Mouse (Mus musculus) stomach, embryonic 15.5 days (tissue): ENCODE measurements around the gene Rnf7. TPM values are rescaled to one million over a fixed set of nuclear protein-coding genes. Genes with fewer than 3 reads are reported as not detected.
"Not testable (repeated sequence)": the region's sequence is repeated elsewhere in the genome, so short reads cannot be mapped to it uniquely, and the experiment has no call there.

Source experiments
- ATAC-seq: fragments of 200-750 bp; cut with Nextera tagmentation; 2 replicates; pipeline ENCODE4 v1.8.0; 2017; ENCODE audit warnings: low read depth, moderate number of reproducible peaks, moderate TSS enrichment; ENCODE audit not compliant: insufficient read depth, low FRiP score
- H3K27ac ChIP-seq: fragments of 300-500 bp; sonication (generic); 2 replicates; pipeline ENCODE4 v1.5.1; 2015; ENCODE audit warnings: mild to moderate bottlenecking, inconsistent platforms
- H3K27me3 ChIP-seq: fragments of 300-500 bp; sonication (generic); replicated peaks from 2 replicates; pipeline ENCODE4 v1.6.1; 2015; ENCODE audit warnings: inconsistent platforms
- H3K36me3 ChIP-seq: fragments of 300-500 bp; sonication (generic); 2 replicates; pipeline ENCODE4 v1.6.1; 2015; ENCODE audit warnings: inconsistent platforms
- H3K4me1 ChIP-seq: fragments of 300-500 bp; sonication (generic); 2 replicates; pipeline ENCODE4 v1.6.1; 2015; ENCODE audit warnings: inconsistent platforms
- H3K4me2 ChIP-seq: fragments of 300-500 bp; sonication (generic); 2 replicates; pipeline ENCODE4 v1.6.1; 2015; ENCODE audit warnings: mild to moderate bottlenecking, inconsistent platforms
- H3K4me3 ChIP-seq: fragments of 300-500 bp; sonication (generic); replicated peaks from 2 replicates; pipeline ENCODE4 v1.5.1; 2015; ENCODE audit warnings: inconsistent platforms
- H3K9ac ChIP-seq: fragments of 300-500 bp; sonication (generic); 2 replicates; pipeline ENCODE4 v1.6.1; 2015; ENCODE audit warnings: inconsistent platforms
- H3K9me3 ChIP-seq: fragments of 300-500 bp; sonication (generic); 2 replicates; pipeline ENCODE4 v1.6.1; 2016; ENCODE audit warnings: inconsistent platforms
- WGBS: fragments of 180-500 bp; shearing (Covaris S2); methylation state at CpG from one replicate; pipeline ENCODE4 v1.1.7; 2015; 5-methylcytosine and 5-hydroxymethylcytosine counted together
- polyA plus RNA-seq: library from polyadenylated mRNA; unstranded; fragments of >200 nt; fragmentation: Nextera tagmentation; extraction: Ambion mirVana; gene quantifications from 2 replicates; pipeline ENCODE4 v1.2.1, GENCODE M21; 2015

Gene Rnf7
- polyA plus RNA-seq: 182 and 201 TPM in 2 replicates

- ATAC-seq: peak; percentile 96
- Histone ChIP-seq H3K27ac (peak within 1 kb of the TSS; percentile 87), H3K9ac (peak within 1 kb of the TSS; percentile 66), H3K4me3 (peak within 1 kb of the TSS; percentile 64), H3K36me3 (0 out of 2 replicates have a peak, but pooled peaks cover 3% of the 10 kb centered on the region), H3K4me2 (peak within 1 kb of the TSS; percentile 78), H3K9me3 (no peaks in the 10 kb centered on the region), H3K27me3 (no peaks in the 10 kb centered on the region), H3K4me1 (peaks cover 7% of the 10 kb centered on the region; the same call in 1 of the 2 replicates)
- WGBS: under 1% methylated on average over 74 of the region's 74 CpGs
Observed at GRCm38 (mm10) chr9:96478071-96478888, at the start of gene Rnf7. Gene Rnf7 (minus strand): TSS chr9:96478675.

- Histone ChIP-seq H3K4me2 (no peak overlapping the region), H3K4me1 (peaks cover 8% of the 10 kb centered on the region; the same call in 1 of the 2 replicates), H3K27ac (no peak overlapping the region), H3K9ac (no peak overlapping the region), H3K4me3 (no peak overlapping the region), H3K27me3 (no peaks in the 10 kb centered on the region), H3K36me3 (no peaks in the 10 kb centered on the region), H3K9me3 (no peaks in the 10 kb centered on the region)
- no peak for ATAC-seq
- WGBS: 80% methylated on average over 4 of the region's 4 CpGs
Observed at GRCm38 (mm10) chr9:96526011-96526410, 47.5 kb upstream of the Rnf7 start.

- H3K4me2 ChIP-seq: no peak within 1 kb of the TSS
- no peaks in the 10 kb centered on the region for H3K4me1 ChIP-seq
- H3K27me3 ChIP-seq: no peaks in the 10 kb centered on the region
- H3K9me3 ChIP-seq: no peaks in the 10 kb centered on the region
- H3K27ac ChIP-seq: no peak within 1 kb of the TSS
- 0 out of 2 replicates have a peak, but pooled peaks have one; percentile 27 for ATAC-seq
- no peaks in the 10 kb centered on the region for H3K36me3 ChIP-seq
- no peak within 1 kb of the TSS for H3K4me3 ChIP-seq
- 49% methylated on average over 12 of the region's 12 CpGs for WGBS
- H3K9ac ChIP-seq: no peak within 1 kb of the TSS
Observed at GRCm38 (mm10) chr9:96524972-96525506, 46.6 kb upstream of the Rnf7 start, which contains the start of gene Gm28729. Gene Gm28729 (minus strand): TSS chr9:96525264.

- no peak overlapping the region for H3K27ac ChIP-seq
- no peaks in the 10 kb centered on the region for H3K4me1 ChIP-seq
- WGBS: 87% methylated on average over 5 of the region's 5 CpGs
- no peak for ATAC-seq
- H3K27me3 ChIP-seq: no peaks in the 10 kb centered on the region
- no peaks in the 10 kb centered on the region for H3K9me3 ChIP-seq
- H3K36me3 ChIP-seq: no peaks in the 10 kb centered on the region
- H3K4me3 ChIP-seq: no peak overlapping the region
- H3K4me2 ChIP-seq: no peak overlapping the region
- H3K9ac ChIP-seq: no peak overlapping the region
Observed at GRCm38 (mm10) chr9:96523148-96523547, 44.7 kb upstream of the Rnf7 start.

- not testable (repeated sequence) for H3K4me3 ChIP-seq, ATAC-seq, H3K9me3 ChIP-seq, H3K27ac ChIP-seq, H3K4me2 ChIP-seq, H3K36me3 ChIP-seq, H3K4me1 ChIP-seq, H3K9ac ChIP-seq, H3K27me3 ChIP-seq
- WGBS: 82% methylated on average over 2 of the region's 2 CpGs
Observed at GRCm38 (mm10) chr9:96521574-96521973, 43.1 kb upstream of the Rnf7 start.

GRCm38 (mm10) chr9:96517429-96517828 is 39.0 kb upstream of the Rnf7 start:
- no peak for ATAC-seq

GRCm38 (mm10) chr9:96516806-96517205 is 38.3 kb upstream of the Rnf7 start:
- H3K27me3 ChIP-seq: no peaks in the 10 kb centered on the region
- ATAC-seq: no peak
- WGBS: 49% methylated on average over 3 of the region's 3 CpGs
- H3K27ac ChIP-seq: no peak overlapping the region
- H3K4me1 ChIP-seq: no peaks in the 10 kb centered on the region
- H3K4me2 ChIP-seq: no peak overlapping the region
- H3K4me3 ChIP-seq: no peak overlapping the region
- no peaks in the 10 kb centered on the region for H3K9me3 ChIP-seq
- H3K36me3 ChIP-seq: no peaks in the 10 kb centered on the region
- H3K9ac ChIP-seq: no peak overlapping the region

More at GRCm38 (mm10) chr9:96517429-96517828, 39.0 kb upstream of the Rnf7 start:
- H3K4me3 ChIP-seq: no peak overlapping the region
- no peak overlapping the region for H3K9ac ChIP-seq
- no peaks in the 10 kb centered on the region for H3K4me1 ChIP-seq
- no peak overlapping the region for H3K4me2 ChIP-seq
- no peaks in the 10 kb centered on the region for H3K9me3 ChIP-seq
- no peaks in the 10 kb centered on the region for H3K27me3 ChIP-seq
- no peaks in the 10 kb centered on the region for H3K36me3 ChIP-seq
- WGBS: 22% methylated on average over 4 of the region's 4 CpGs
- no peak overlapping the region for H3K27ac ChIP-seq

GRCm38 (mm10) chr9:96515737-96516136 is 37.3 kb upstream of the Rnf7 start:
- Histone ChIP-seq H3K9me3 (no peaks in the 10 kb centered on the region), H3K9ac (no peak overlapping the region), H3K27ac (no peak overlapping the region), H3K4me1 (no peaks in the 10 kb centered on the region), H3K4me2 (no peak overlapping the region), H3K36me3 (no peaks in the 10 kb centered on the region), H3K27me3 (no peaks in the 10 kb centered on the region), H3K4me3 (no peak overlapping the region)
- WGBS: 88% methylated on average over 5 of the region's 5 CpGs
- ATAC-seq: no peak

GRCm38 (mm10) chr9:96514278-96514677 is 35.8 kb upstream of the Rnf7 start:
- ATAC-seq: no peak
- Histone ChIP-seq H3K4me2 (no peak overlapping the region), H3K36me3 (no peaks in the 10 kb centered on the region), H3K4me3 (no peak overlapping the region), H3K9me3 (no peaks in the 10 kb centered on the region), H3K27ac (no peak overlapping the region), H3K9ac (no peak overlapping the region), H3K27me3 (no peaks in the 10 kb centered on the region), H3K4me1 (no peaks in the 10 kb centered on the region)
- WGBS: 61% methylated on average over 5 of the region's 5 CpGs

GRCm38 (mm10) chr9:96506011-96506498 is 27.6 kb upstream of the Rnf7 start:
- 8% methylated on average over 10 of the region's 10 CpGs for WGBS
- H3K9me3 ChIP-seq: no peaks in the 10 kb centered on the region
- H3K27ac ChIP-seq: no peak overlapping the region
- ATAC-seq: peak; percentile 45; the same call in 1 of the 2 replicates
- H3K4me1 ChIP-seq: peaks cover 5% of the 10 kb centered on the region; the same call in 1 of the 2 replicates
- no peaks in the 10 kb centered on the region for H3K27me3 ChIP-seq
- no peak overlapping the region for H3K4me3 ChIP-seq
- H3K4me2 ChIP-seq: peak overlapping the region; percentile 46
- no peak overlapping the region for H3K9ac ChIP-seq
- no peaks in the 10 kb centered on the region for H3K36me3 ChIP-seq

GRCm38 (mm10) chr9:96505156-96505555 is 26.7 kb upstream of the Rnf7 start:
- no peaks in the 10 kb centered on the region for H3K9me3 ChIP-seq
- H3K4me2 ChIP-seq: no peak overlapping the region
- WGBS: 89% methylated on average over 4 of the region's 4 CpGs
- ATAC-seq: no peak
- H3K9ac ChIP-seq: no peak overlapping the region
- H3K36me3 ChIP-seq: no peaks in the 10 kb centered on the region
- peaks cover 5% of the 10 kb centered on the region; the same call in 1 of the 2 replicates for H3K4me1 ChIP-seq
- no peaks in the 10 kb centered on the region for H3K27me3 ChIP-seq
- no peak overlapping the region for H3K4me3 ChIP-seq
- no peak overlapping the region for H3K27ac ChIP-seq
